Mouse (Mus musculus): ENCODE data around the gene Pfkl. TPM values are rescaled to one million over a fixed set of nuclear protein-coding genes. Genes with fewer than 3 reads are reported as not detected.

The Pfkl gene
- polyA plus RNA-seq, 1 experiment from 2014 or later: 132 TPM

- peak; percentile 98 for ATAC-seq (ENCODE audit: low FRiP score)
Measured at GRCm38 (mm10) chr10:77978351-77979350, 31.2 kb downstream of the Pfkl start, which contains the start of gene 1810043G02Rik. TSS of gene 1810043G02Rik (plus strand) at chr10:77978524.

DNA sequence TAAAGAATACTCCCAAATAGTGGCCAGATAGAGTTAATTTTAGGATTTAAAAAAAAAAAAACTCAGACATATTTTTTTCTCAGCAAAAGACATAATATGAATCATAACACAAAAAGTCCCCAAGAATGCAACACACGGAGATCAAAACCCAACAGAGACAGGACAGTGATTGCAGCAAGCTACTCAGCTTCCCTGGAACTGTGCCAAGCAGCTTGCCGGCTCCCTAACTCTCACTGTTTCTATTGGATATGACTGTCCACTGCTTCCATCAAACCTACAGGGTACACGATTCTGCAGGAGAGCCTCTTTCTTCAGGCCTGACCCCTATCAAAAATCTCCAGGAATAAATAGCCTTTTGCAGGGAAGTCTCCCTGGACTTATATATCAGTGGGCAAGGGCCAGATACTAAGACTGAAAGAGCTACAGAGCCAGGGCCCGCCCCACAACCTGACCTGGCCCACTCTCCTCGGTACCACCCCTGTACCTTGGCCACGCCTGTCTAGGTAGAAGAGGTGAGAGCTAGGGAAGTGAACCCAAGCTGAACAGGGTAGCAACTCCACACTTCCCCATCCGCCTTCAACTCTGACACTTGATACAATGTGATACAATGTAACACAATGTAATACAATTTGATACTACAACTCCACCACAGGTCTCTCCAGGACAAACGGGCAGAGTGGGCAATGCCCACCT lies 33.3 kb downstream of the Pfkl start:
- Histone ChIP-seq H3K27me3 (no peaks in the 10 kb centered on the region), H3K9me3 (replicated peaks) (no peaks in the 10 kb centered on the region), H3K4me2 (replicated peaks) (no peak overlapping the region), H3K9ac (no peak overlapping the region), H3K4me1 (peaks cover 11% of the 10 kb centered on the region), H3K36me3 (peaks cover 9% of the 10 kb centered on the region), H3K4me3 (no peak overlapping the region), H3K27ac (no peak overlapping the region)
- no peak for ATAC-seq (ENCODE audit: low FRiP score)
- 78% methylated on average over 8 of the region's 8 CpGs for WGBS

More at GRCm38 (mm10) chr10:77978351-77979350, 31.2 kb downstream of the Pfkl start, which contains the start of gene 1810043G02Rik:
- Histone ChIP-seq H3K9me3 (replicated peaks) (no peaks in the 10 kb centered on the region), H3K9ac (peak within 1 kb of the TSS; percentile 84), H3K27me3 (no peaks in the 10 kb centered on the region), H3K4me1 (peaks cover 11% of the 10 kb centered on the region), H3K27ac (peak within 1 kb of the TSS; percentile 75), H3K36me3 (peaks cover 20% of the 10 kb centered on the region), H3K4me3 (peak within 1 kb of the TSS; percentile 78), H3K4me2 (replicated peaks) (peak within 1 kb of the TSS; percentile 82)
- 1% methylated on average over 57 of the region's 57 CpGs for WGBS

DNA sequence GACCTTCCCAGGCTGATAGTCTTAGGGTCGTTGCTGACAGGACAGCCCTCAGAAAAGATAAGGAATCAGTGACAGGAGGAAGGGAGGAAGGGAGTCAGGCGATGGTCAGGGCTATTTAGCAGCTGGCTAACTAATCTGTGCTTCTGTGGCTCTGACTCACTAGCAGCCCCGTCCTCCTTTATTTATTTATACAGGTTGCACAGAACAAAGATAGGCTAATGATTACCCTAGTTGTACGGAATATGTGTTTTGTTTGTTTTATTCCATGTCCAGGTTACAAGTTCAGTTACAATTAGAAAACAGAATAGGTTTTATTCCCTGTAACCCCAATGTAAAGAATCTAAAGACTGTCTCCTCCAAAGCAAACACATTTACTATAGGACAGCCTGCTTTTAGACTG lies 34.2 kb downstream of the Pfkl start:
- Histone ChIP-seq H3K4me1 (peaks cover 11% of the 10 kb centered on the region), H3K9me3 (replicated peaks) (no peaks in the 10 kb centered on the region), H3K27ac (no peak overlapping the region), H3K4me3 (no peak overlapping the region), H3K9ac (no peak overlapping the region), H3K36me3 (0 out of 2 replicates have a peak, but pooled peaks cover 5% of the 10 kb centered on the region), H3K4me2 (replicated peaks) (no peak overlapping the region), H3K27me3 (no peaks in the 10 kb centered on the region)
- no peak for ATAC-seq (ENCODE audit: low FRiP score)
- WGBS: 47% methylated on average over 4 of the region's 4 CpGs

GRCm38 (mm10) chr10:77974811-77975210 lies 35.1 kb downstream of the Pfkl start:
- H3K9ac ChIP-seq: no peak overlapping the region
- no peaks in the 10 kb centered on the region for H3K9me3 ChIP-seq (replicated peaks)
- WGBS: 75% methylated on average over 5 of the region's 5 CpGs
- H3K36me3 ChIP-seq: no peaks in the 10 kb centered on the region
- no peak for ATAC-seq (ENCODE audit: low FRiP score)
- H3K27ac ChIP-seq: no peak overlapping the region
- H3K4me1 ChIP-seq: peaks cover 12% of the 10 kb centered on the region
- peaks cover 8% of the 10 kb centered on the region for H3K27me3 ChIP-seq
- H3K4me3 ChIP-seq: no peak overlapping the region
- H3K4me2 ChIP-seq (replicated peaks): no peak overlapping the region

DNA sequence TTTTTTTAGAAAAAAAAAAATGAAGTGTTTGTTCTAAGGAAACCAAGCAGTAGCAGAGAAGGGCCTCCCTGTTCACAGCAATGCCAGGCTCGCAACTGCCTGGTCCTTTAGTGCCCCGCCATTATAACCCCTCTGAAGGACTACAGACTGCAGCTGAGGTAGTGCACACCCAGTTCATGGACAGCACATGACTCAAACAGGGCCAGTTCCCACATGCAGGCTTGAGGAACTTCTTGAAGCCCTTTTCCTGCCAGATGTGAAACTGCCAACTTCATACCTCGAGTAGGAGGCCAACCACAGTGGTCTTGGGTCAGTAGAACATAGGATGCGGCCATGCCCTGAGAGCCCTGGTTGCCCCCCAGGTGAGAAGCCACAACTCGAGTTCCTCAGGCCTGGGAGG lies 35.6 kb downstream of the Pfkl start:
- H3K27me3 ChIP-seq: peaks cover 13% of the 10 kb centered on the region
- H3K36me3 ChIP-seq: no peaks in the 10 kb centered on the region
- no peak for ATAC-seq (ENCODE audit: low FRiP score)
- H3K4me3 ChIP-seq: no peak overlapping the region
- no peak overlapping the region for H3K27ac ChIP-seq
- WGBS: 72% methylated on average over 5 of the region's 5 CpGs
- no peak overlapping the region for H3K9ac ChIP-seq
- H3K4me2 ChIP-seq (replicated peaks): no peak overlapping the region
- no peaks in the 10 kb centered on the region for H3K9me3 ChIP-seq (replicated peaks)
- H3K4me1 ChIP-seq: peaks cover 12% of the 10 kb centered on the region

- H3K4me3 ChIP-seq: no peak overlapping the region
- H3K9me3 ChIP-seq (replicated peaks): no peaks in the 10 kb centered on the region
- H3K4me2 ChIP-seq (replicated peaks): no peak overlapping the region
- no peaks in the 10 kb centered on the region for H3K36me3 ChIP-seq
- peaks cover 30% of the 10 kb centered on the region for H3K27me3 ChIP-seq
- ATAC-seq (ENCODE audit: low FRiP score): no peak
- H3K9ac ChIP-seq: no peak overlapping the region
- H3K4me1 ChIP-seq: peaks cover 10% of the 10 kb centered on the region; the same call in 1 of the 2 replicates
- WGBS: 56% methylated on average over 17 of the region's 17 CpGs
- no peak overlapping the region for H3K27ac ChIP-seq
Measured at GRCm38 (mm10) chr10:77971709-77972553, 38.0 kb downstream of the Pfkl start.

GRCm38 (mm10) chr10:77971191-77971590 lies 38.7 kb downstream of the Pfkl start:
- H3K4me1 ChIP-seq: peaks cover 10% of the 10 kb centered on the region; the same call in 1 of the 2 replicates
- no peak overlapping the region for H3K4me3 ChIP-seq
- no peak overlapping the region for H3K4me2 ChIP-seq (replicated peaks)
- WGBS: 84% methylated on average over 10 of the region's 10 CpGs
- H3K9me3 ChIP-seq (replicated peaks): no peaks in the 10 kb centered on the region
- H3K36me3 ChIP-seq: no peaks in the 10 kb centered on the region
- no peak overlapping the region for H3K9ac ChIP-seq
- ATAC-seq (ENCODE audit: low FRiP score): no peak
- H3K27me3 ChIP-seq: peaks cover 30% of the 10 kb centered on the region
- H3K27ac ChIP-seq: no peak overlapping the region

- Histone ChIP-seq H3K9me3 (replicated peaks) (no peaks in the 10 kb centered on the region), H3K4me2 (replicated peaks) (peak within 1 kb of the TSS; percentile 77), H3K9ac (peak within 1 kb of the TSS; percentile 62), H3K4me1 (peaks cover 10% of the 10 kb centered on the region; the same call in 1 of the 2 replicates), H3K36me3 (no peaks in the 10 kb centered on the region), H3K4me3 (peak within 1 kb of the TSS; percentile 36), H3K27ac (no peak within 1 kb of the TSS), H3K27me3 (peaks cover 30% of the 10 kb centered on the region)
- 80% methylated on average over 6 of the region's 6 CpGs for WGBS
- no peak for ATAC-seq (ENCODE audit: low FRiP score)
Measured at GRCm38 (mm10) chr10:77970481-77970880, 39.4 kb downstream of the Pfkl start, which contains the start of gene Trpm2. TSS of gene Trpm2 (minus strand) at chr10:77970563.

DNA sequence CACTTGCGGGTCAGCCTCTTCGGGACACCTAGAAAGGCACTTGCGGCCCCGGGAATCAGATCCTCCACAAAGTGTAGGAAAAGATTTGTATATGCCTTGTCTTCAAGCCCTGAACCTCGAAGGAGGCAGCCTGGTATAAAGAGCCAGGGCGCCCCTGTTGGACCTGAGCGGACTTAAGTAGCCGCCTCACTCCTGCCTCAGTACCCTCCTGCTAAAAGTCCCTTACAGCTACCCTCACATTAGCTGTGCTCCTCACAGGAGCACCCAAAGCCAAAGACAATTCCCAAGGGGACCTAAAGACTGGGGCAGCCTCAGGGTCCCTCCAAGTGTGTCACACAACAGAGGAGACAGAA lies 39.9 kb downstream of the Pfkl start:
- Histone ChIP-seq H3K27ac (no peak overlapping the region), H3K9ac (peak overlapping the region; percentile 62), H3K27me3 (peaks cover 30% of the 10 kb centered on the region), H3K4me3 (peak overlapping the region; percentile 36), H3K9me3 (replicated peaks) (no peaks in the 10 kb centered on the region), H3K4me1 (peaks cover 10% of the 10 kb centered on the region; the same call in 1 of the 2 replicates), H3K36me3 (no peaks in the 10 kb centered on the region), H3K4me2 (replicated peaks) (peak overlapping the region; percentile 77)
- 20% methylated on average over 8 of the region's 8 CpGs for WGBS
- 0 out of 2 replicates have a peak, but pooled peaks have one; percentile 30 for ATAC-seq (ENCODE audit: low FRiP score)

DNA sequence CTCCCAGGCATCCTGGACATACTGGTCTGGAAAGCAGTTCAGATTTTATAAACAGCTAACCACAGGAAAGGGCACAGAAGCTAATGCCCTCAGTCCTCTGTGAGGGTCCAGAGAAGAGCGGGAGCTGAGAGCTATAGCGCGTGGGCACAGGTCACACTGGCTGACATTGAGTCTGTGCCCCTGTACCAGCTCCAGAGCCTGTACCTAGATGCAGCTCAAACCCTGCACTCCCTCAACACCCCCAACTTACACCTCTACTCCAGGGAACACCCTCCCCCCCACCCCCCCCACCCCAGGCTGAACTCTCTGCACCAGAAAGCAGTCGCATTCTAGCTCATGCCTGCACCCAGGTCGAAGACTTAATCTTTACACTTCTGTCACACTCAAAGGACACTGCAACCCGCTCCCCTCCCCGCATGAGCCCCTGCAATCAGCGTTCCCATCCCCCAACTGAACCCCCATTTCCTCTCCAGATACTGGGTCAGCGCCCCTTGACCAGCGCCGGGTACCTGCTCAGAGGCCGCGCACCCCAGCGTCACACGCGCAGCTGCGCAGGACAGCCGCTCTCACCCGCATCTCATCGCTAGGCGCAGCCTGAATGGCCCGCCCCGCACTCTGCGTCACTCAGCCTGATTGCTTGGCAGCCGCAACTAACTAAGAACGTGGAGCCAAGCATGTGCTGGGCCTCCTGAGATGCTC lies 40.5 kb downstream of the Pfkl start:
- peak; percentile 79 for ATAC-seq (ENCODE audit: low FRiP score)
- no peaks in the 10 kb centered on the region for H3K9me3 ChIP-seq (replicated peaks)
- H3K4me2 ChIP-seq (replicated peaks): peak overlapping the region; percentile 77
- peak overlapping the region; percentile 62 for H3K9ac ChIP-seq
- H3K27ac ChIP-seq: no peak overlapping the region
- no peaks in the 10 kb centered on the region for H3K36me3 ChIP-seq
- WGBS: 6% methylated on average over 26 of the region's 26 CpGs
- H3K4me1 ChIP-seq: peaks cover 10% of the 10 kb centered on the region; the same call in 1 of the 2 replicates
- H3K27me3 ChIP-seq: peaks cover 30% of the 10 kb centered on the region
- H3K4me3 ChIP-seq: peak overlapping the region; percentile 36

DNA sequence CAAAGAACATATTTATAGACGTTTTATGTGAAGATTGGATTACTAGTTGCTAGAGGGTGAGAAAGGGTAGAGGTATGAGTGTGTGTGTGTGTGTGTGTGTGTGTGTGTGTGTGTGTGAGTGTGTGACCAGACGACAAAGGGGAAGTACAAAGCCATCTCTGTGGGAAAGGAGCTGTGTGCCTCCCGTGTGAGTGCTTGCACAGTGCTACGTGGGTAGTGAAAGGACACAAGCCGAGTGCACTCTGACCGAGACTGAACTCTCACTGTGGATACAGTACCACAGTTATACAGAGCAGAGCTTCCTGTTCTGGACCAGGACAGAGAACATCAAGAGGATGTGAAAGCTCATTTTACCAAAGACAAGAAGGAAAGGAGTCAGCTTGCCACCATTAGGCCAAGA lies 45.9 kb downstream of the Pfkl start:
- WGBS: 77% methylated on average over 6 of the region's 6 CpGs
- no peak overlapping the region for H3K4me2 ChIP-seq (replicated peaks)
- no peak for ATAC-seq (ENCODE audit: low FRiP score)
- H3K9me3 ChIP-seq (replicated peaks): no peaks in the 10 kb centered on the region
- no peak overlapping the region for H3K27ac ChIP-seq
- no peaks in the 10 kb centered on the region for H3K36me3 ChIP-seq
- H3K27me3 ChIP-seq: peaks cover 13% of the 10 kb centered on the region
- peaks cover under 1% of the 10 kb centered on the region; the same call in 1 of the 2 replicates for H3K4me1 ChIP-seq
- H3K4me3 ChIP-seq: no peak overlapping the region
- no peak overlapping the region for H3K9ac ChIP-seq
